Mouse (Mus musculus) liver, embryonic 11.5 days (tissue): ENCODE results near the gene Fig4. TPM values are rescaled to one million over a fixed set of nuclear protein-coding genes. Genes with fewer than 3 reads are reported as not detected.

Experiments
- ATAC-seq: fragments of 200-750 bp; cut with Nextera tagmentation; replicated peaks from 2 replicates; pipeline ENCODE4 v1.8.0; 2017; ENCODE audit warnings: moderate number of reproducible peaks, mild to moderate bottlenecking, moderate TSS enrichment, moderate library complexity; ENCODE audit not compliant: low FRiP score
- DNase-seq: peaks from one replicate; pipeline ENCODE4 v3.0.0-alpha.2; 2017; ENCODE audit warnings: low spot score
- H3K27ac ChIP-seq: fragments of 300-500 bp; sonication (generic); 2 replicates; pipeline ENCODE4 v1.5.1; 2014; ENCODE audit warnings: mild to moderate bottlenecking, low read depth, low read length, control low read depth
- H3K27me3 ChIP-seq: fragments of 300-500 bp; sonication (generic); replicated peaks from 2 replicates; pipeline ENCODE4 v1.6.1; 2014; ENCODE audit warnings: low read length, mixed read lengths; ENCODE audit not compliant: control insufficient read depth, insufficient read depth
- H3K36me3 ChIP-seq: fragments of 300-500 bp; sonication (generic); 2 replicates; pipeline ENCODE4 v1.6.1; 2014; ENCODE audit warnings: mild to moderate bottlenecking, low read length, moderate library complexity, mixed read lengths; ENCODE audit not compliant: control insufficient read depth, insufficient read depth
- H3K4me1 ChIP-seq: fragments of 300-500 bp; sonication (generic); replicated peaks from 2 replicates; pipeline ENCODE4 v1.6.1; 2014; ENCODE audit warnings: low read length, mixed read lengths; ENCODE audit not compliant: control insufficient read depth, insufficient read depth
- H3K4me2 ChIP-seq: fragments of 300-500 bp; sonication (generic); 2 replicates; pipeline ENCODE4 v1.6.1; 2014; ENCODE audit warnings: mild to moderate bottlenecking, control low read depth, moderate library complexity
- H3K4me3 ChIP-seq: fragments of 300-500 bp; sonication (generic); 2 replicates; pipeline ENCODE4 v1.5.1; 2014; ENCODE audit warnings: low read depth, low read length, control low read depth
- H3K9ac ChIP-seq: fragments of 300-500 bp; sonication (generic); 2 replicates; pipeline ENCODE4 v1.6.1; 2014; ENCODE audit warnings: low read depth, low read length, control low read depth
- H3K9me3 ChIP-seq: fragments of 300-500 bp; sonication (generic); 2 replicates; pipeline ENCODE4 v1.6.1; 2016; ENCODE audit warnings: low read length, inconsistent platforms, mixed read lengths; ENCODE audit not compliant: control insufficient read depth
- whole genome bisulfite sequencing: fragments of 180-500 bp; shearing (Covaris S2); extraction: QIAGEN DNeasy Blood & Tissue Kit; methylation state at CpG from one replicate; pipeline ENCODE4 v1.1.7; 2014; 5-methylcytosine and 5-hydroxymethylcytosine counted together
- polyA plus RNA-seq: library from polyadenylated mRNA; unstranded; fragments of >200 nt; fragmentation: Nextera tagmentation; extraction: Ambion mirVana; gene quantifications from 2 replicates; pipeline ENCODE4 v1.2.1, GENCODE M21; 2014

Fig4 gene
- polyA plus RNA-seq = 19.2 and 20.8 TPM in 2 replicates

- no peaks in the 10 kb centered on the region for H3K27me3 ChIP-seq
- no peaks in the 10 kb centered on the region for H3K36me3 ChIP-seq
- no peaks in the 10 kb centered on the region for H3K9me3 ChIP-seq
- H3K4me1 ChIP-seq = peaks cover 4% of the 10 kb centered on the region
- peak within 1 kb of the TSS; percentile 62; the same call in 1 of the 2 replicates for H3K27ac ChIP-seq
- peak within 1 kb of the TSS; percentile 89 for H3K4me2 ChIP-seq
- peak within 1 kb of the TSS; percentile 85 for H3K4me3 ChIP-seq
- ATAC-seq = peak; percentile 87
- WGBS = under 1% methylated on average over 37 of the region's 38 CpGs
- peak; percentile 86 for DNase-seq
- peak within 1 kb of the TSS; percentile 81 for H3K9ac ChIP-seq
These were observed at the start of gene Fig4 for GRCm38 (mm10) chr10:41302689-41303431. TSS of gene Fig4 (minus strand) at chr10:41303260.

GRCm38 (mm10) chr10:41341346-41341745 is 38.3 kb upstream of the Fig4 start:
- DNase-seq (no peak), ATAC-seq (no peak)
- Histone ChIP-seq H3K27ac (no peak overlapping the region), H3K27me3 (no peaks in the 10 kb centered on the region), H3K4me2 (no peak overlapping the region), H3K4me3 (no peak overlapping the region), H3K4me1 (no peaks in the 10 kb centered on the region), H3K9me3 (no peaks in the 10 kb centered on the region), H3K9ac (no peak overlapping the region), H3K36me3 (no peaks in the 10 kb centered on the region)
- 85% methylated on average over 7 of the region's 7 CpGs for whole genome bisulfite sequencing

DNA sequence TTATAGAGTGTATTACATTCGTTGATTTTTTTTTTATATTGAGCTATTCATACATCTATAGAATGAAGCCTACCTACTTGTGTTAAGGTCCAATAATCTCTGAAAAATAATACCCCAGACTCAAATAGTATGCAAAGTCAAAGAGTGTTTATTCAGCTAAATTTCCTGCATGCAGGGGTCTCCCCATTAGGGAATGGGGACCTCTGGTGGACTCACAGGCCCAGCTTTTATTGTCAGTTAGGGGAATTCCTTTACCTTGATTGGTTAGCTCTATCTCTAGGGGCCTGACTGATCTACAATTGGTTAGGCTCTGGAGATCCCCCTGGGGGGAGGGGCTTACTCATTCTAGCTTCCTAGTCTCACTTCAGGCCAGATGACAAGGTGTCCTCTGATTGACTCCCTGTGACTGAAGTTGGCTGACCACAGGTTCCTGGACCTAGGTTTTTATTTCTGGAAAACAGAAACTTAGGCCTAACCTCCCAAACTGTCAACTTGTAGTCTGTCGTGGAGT is 29.5 kb upstream of the Fig4 start:
- Histone ChIP-seq H3K9me3 (no peaks in the 10 kb centered on the region), H3K36me3 (no peaks in the 10 kb centered on the region), H3K4me3 (no peak overlapping the region), H3K9ac (no peak overlapping the region), H3K27me3 (no peaks in the 10 kb centered on the region), H3K4me1 (no peaks in the 10 kb centered on the region), H3K27ac (no peak overlapping the region), H3K4me2 (no peak overlapping the region)
- DNase-seq (no peak), ATAC-seq (no peak)
- WGBS = 70% methylated on average over 2 of the region's 2 CpGs

- no peak overlapping the region for H3K4me2 ChIP-seq
- no peak for DNase-seq
- H3K9ac ChIP-seq = no peak overlapping the region
- H3K4me1 ChIP-seq = no peaks in the 10 kb centered on the region
- WGBS = 78% methylated on average over 3 of the region's 3 CpGs
- H3K27me3 ChIP-seq = no peaks in the 10 kb centered on the region
- ATAC-seq = no peak
- no peaks in the 10 kb centered on the region for H3K36me3 ChIP-seq
- H3K4me3 ChIP-seq = no peak overlapping the region
- H3K27ac ChIP-seq = no peak overlapping the region
- no peaks in the 10 kb centered on the region for H3K9me3 ChIP-seq
These were observed 12.8 kb upstream of the Fig4 start for GRCm38 (mm10) chr10:41315866-41316265.

DNA sequence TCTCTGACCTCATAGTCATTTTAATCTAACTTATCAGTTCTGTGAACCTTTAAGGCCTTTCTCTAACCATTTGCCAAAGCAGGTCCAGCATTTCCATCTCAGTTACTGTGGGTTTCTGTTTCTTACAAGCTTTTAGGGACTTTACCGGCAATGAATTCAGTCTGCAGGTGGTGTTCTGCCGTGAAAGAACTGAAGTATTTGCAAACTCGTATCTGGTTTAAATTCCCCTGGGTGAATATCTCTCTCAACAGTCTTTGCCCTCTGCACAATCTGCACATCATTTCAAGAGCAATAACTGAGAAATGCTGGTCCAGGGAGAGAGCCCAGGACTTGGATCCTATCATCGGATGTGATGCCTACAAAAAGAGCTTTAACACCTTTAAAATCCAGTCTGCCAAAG is 5.1 kb upstream of the Fig4 start:
- no peak for DNase-seq
- Histone ChIP-seq H3K4me1 (no peaks in the 10 kb centered on the region), H3K4me2 (no peak overlapping the region), H3K4me3 (no peak overlapping the region), H3K9me3 (no peaks in the 10 kb centered on the region), H3K27ac (no peak overlapping the region), H3K9ac (no peak overlapping the region), H3K27me3 (no peaks in the 10 kb centered on the region), H3K36me3 (no peaks in the 10 kb centered on the region)
- WGBS = 89% methylated on average over 4 of the region's 4 CpGs
- ATAC-seq = no peak

GRCm38 (mm10) chr10:41304961-41305455 is 1.9 kb upstream of the Fig4 start:
- no peak for ATAC-seq

GRCm38 (mm10) chr10:41303639-41304444 is 782 bp upstream of the Fig4 start, which contains the start of gene Ak9:
TSS of gene Ak9 (plus strand) at chr10:41303980.
- ATAC-seq (peak; percentile 85), DNase-seq (peak; percentile 81)
- Histone ChIP-seq H3K9me3 (no peaks in the 10 kb centered on the region), H3K9ac (peak within 1 kb of the TSS; percentile 81), H3K4me3 (peak within 1 kb of the TSS; percentile 85), H3K36me3 (no peaks in the 10 kb centered on the region), H3K4me2 (peak within 1 kb of the TSS; percentile 89), H3K27me3 (no peaks in the 10 kb centered on the region), H3K27ac (peak within 1 kb of the TSS; percentile 62; the same call in 1 of the 2 replicates), H3K4me1 (peaks cover 4% of the 10 kb centered on the region)
- WGBS = under 1% methylated on average over 25 of the region's 25 CpGs

More at GRCm38 (mm10) chr10:41304961-41305455, 1.9 kb upstream of the Fig4 start:
- Histone ChIP-seq H3K27ac (no peak overlapping the region), H3K4me3 (no peak overlapping the region), H3K27me3 (no peaks in the 10 kb centered on the region), H3K4me1 (peaks cover 4% of the 10 kb centered on the region), H3K4me2 (no peak overlapping the region), H3K9me3 (no peaks in the 10 kb centered on the region), H3K36me3 (no peaks in the 10 kb centered on the region), H3K9ac (no peak overlapping the region)
- DNase-seq = no peak
- WGBS = 76% methylated on average over 9 of the region's 9 CpGs

DNA sequence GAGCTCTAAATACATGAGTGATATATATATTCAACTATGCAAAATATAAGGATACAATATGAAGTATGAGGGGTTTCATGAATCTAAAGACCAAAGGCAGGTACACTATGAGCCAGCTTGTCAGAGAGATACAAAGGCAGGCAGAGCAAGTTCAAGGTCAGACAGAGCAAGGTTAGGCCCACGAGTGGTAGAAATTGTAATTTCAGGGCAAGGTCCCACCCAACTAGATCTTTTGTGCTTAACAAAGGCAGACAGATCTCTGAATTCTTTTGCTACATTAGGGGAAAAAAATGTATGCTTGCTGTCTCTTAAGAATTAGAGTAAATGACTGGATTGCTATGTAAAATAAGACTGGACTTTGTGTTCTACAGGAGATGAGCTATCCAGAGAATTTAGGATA is 2.9 kb downstream of the Fig4 start:
- Histone ChIP-seq H3K4me3 (no peak overlapping the region), H3K9me3 (no peaks in the 10 kb centered on the region), H3K4me2 (no peak overlapping the region), H3K27me3 (no peaks in the 10 kb centered on the region), H3K36me3 (no peaks in the 10 kb centered on the region), H3K4me1 (peaks cover 5% of the 10 kb centered on the region), H3K9ac (no peak overlapping the region), H3K27ac (no peak overlapping the region)
- ATAC-seq = no peak
- WGBS = 55% methylated on average over 1 of the region's 1 CpGs
- DNase-seq = no peak
